Mouse (Mus musculus) adrenal gland (tissue): ENCODE measurements around the gene Mdm4.

ENCODE experiments used
- intact Hi-C: fragments of 180-260 bp; cut with DNase I; formaldehyde crosslinking; loops from one replicate; pipeline ENCODE4 v1.15.1; 2025

Mdm4 gene

GRCm38 (mm10) chr1:132961751-132962150, 68.6 kb downstream of the Mdm4 start:
- intact Hi-C loops: no loop called here

- intact Hi-C loops: no loop called here
These were observed 73.6 kb downstream of the Mdm4 start for GRCm38 (mm10) chr1:132956809-132957208.

- intact Hi-C loops: no loop called here
These were observed 82.5 kb downstream of the Mdm4 start for GRCm38 (mm10) chr1:132947811-132948210.

GRCm38 (mm10) chr1:132945826-132946225, 84.5 kb downstream of the Mdm4 start:
- intact Hi-C loops: no loop called here

GRCm38 (mm10) chr1:132938975-132939374, 91.4 kb downstream of the Mdm4 start:
- intact Hi-C loops: no loop called here

- intact Hi-C loops: no loop called here
These were observed 92.9 kb downstream of the Mdm4 start for GRCm38 (mm10) chr1:132937296-132938030.

GRCm38 (mm10) chr1:132934856-132935255, 95.5 kb downstream of the Mdm4 start:
- intact Hi-C loops: no loop called here

GRCm38 (mm10) chr1:132932421-132932820, 97.9 kb downstream of the Mdm4 start:
- intact Hi-C loops: no loop called here

- intact Hi-C loops: no loop called here
These were observed 100.1 kb downstream of the Mdm4 start for GRCm38 (mm10) chr1:132930291-132930690.

- intact Hi-C loops: no loop called here
These were observed 101.5 kb downstream of the Mdm4 start for GRCm38 (mm10) chr1:132928907-132929250.

GRCm38 (mm10) chr1:132928032-132928906, 102.1 kb downstream of the Mdm4 start:
- intact Hi-C loops: no loop called here

GRCm38 (mm10) chr1:132925270-132925669, 105.1 kb downstream of the Mdm4 start:
- intact Hi-C loops: no loop called here

- intact Hi-C loops: no loop called here
These were observed 108.1 kb downstream of the Mdm4 start for GRCm38 (mm10) chr1:132922257-132922656.

GRCm38 (mm10) chr1:132921071-132921470, 109.3 kb downstream of the Mdm4 start:
- intact Hi-C loops: no loop called here

GRCm38 (mm10) chr1:132919258-132919657, 111.1 kb downstream of the Mdm4 start:
- intact Hi-C loops: no loop called here

- intact Hi-C loops: no loop called here
These were observed 112.2 kb downstream of the Mdm4 start for GRCm38 (mm10) chr1:132918117-132918680.

GRCm38 (mm10) chr1:132917554-132917953, 112.8 kb downstream of the Mdm4 start:
- intact Hi-C loops: no loop called here

GRCm38 (mm10) chr1:132915849-132916493, 114.4 kb downstream of the Mdm4 start:
- intact Hi-C loops: no loop called here

GRCm38 (mm10) chr1:132910414-132911041, 119.8 kb downstream of the Mdm4 start:
- intact Hi-C loops: no loop called here

- intact Hi-C loops: no loop called here
These were observed 120.4 kb downstream of the Mdm4 start for GRCm38 (mm10) chr1:132909951-132910350.
